Mouse (Mus musculus) CH12F3 (cell line): ENCODE measurements around the gene Elane.
"Not testable (repeated sequence)": the region's sequence is repeated elsewhere in the genome, so short reads cannot be mapped to it uniquely, and the experiment has no call there.

Source experiments
- in situ Hi-C: fragments of 300-500 bp; cut with MboI; formaldehyde crosslinking; loops from 2 replicates; pipeline ENCODE4 v1.14.3; 2020; ENCODE audit warnings: low sequenced_read_pairs

Gene Elane

DNA sequence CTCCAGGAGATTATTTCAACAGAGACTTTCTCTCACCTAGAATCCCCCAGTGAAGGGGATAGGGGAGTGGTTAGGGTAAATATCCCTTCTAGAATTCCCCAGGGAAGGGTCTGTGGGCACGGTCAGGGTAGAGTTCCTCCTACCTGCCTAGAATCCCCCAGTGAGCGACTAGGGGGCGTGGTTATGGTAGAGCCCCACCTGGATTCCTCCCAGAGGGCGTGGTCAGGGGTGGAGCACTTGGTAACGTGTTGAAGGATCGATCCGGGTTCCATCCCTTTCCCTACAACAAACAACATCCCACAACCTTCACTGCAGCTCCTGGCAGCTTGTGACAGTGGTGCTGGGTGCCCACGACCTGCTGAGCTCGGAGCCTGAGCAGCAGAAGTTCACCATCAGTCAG is 5.3 kb upstream of the Elane start:
- in situ Hi-C loops: no loop called here

DNA sequence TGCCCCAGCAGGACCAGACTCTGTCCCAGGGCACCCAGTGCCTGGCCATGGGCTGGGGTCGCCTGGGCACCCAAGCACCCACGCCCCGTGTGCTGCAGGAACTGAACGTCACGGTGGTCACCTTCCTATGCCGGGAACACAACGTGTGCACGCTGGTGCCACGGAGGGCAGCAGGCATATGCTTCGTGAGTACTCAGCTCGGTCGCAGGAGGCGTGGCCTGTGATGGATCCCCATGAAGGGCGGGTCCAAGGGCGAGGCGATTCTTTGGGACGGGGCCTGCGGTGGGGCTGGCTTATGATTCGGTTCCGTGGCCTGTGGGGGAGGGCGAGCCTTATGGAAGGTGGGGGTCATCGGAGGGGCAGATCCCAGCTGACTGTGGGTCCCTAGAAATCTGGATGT is 4.1 kb upstream of the Elane start:
- in situ Hi-C loops: no loop called here

DNA sequence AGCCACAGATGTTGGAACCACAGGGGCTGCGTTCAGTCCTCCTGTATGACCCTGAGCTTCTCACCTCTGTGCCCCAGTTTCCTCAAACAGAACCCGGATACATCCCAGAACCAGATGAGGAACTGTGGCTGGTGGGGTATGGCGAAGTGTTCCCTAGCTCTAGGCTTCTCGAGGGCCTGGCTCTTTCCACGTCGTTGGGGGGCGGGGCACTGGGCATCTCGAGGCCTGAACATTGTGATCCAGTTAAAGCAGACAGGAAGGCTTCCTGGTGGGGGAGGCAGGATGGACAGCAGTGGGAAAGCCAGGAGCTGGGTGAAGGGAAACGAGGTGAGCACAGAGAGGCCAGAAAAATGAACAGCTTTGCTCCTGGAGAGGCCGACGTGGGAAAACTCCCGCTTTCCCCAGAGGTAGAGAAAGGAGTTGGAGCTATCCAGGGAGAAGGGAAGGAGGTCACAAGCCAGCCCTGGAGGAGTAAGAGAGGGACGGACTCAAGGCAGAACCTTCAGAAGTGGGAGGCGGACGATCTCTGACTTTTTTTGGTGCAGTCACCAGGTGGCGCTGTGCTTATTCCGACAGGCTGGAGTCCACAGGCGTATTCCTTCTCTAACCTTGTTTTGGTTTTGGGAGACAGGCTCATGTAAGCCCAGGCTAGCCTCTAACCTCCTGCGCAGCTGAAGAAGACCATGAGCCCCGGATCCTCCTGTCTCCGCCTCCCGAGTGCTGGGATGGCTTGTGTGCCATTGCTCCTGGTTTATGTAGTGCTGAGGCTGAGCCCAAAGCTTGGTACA is 2.6 kb upstream of the Elane start:
- in situ Hi-C loops: no loop called here

DNA sequence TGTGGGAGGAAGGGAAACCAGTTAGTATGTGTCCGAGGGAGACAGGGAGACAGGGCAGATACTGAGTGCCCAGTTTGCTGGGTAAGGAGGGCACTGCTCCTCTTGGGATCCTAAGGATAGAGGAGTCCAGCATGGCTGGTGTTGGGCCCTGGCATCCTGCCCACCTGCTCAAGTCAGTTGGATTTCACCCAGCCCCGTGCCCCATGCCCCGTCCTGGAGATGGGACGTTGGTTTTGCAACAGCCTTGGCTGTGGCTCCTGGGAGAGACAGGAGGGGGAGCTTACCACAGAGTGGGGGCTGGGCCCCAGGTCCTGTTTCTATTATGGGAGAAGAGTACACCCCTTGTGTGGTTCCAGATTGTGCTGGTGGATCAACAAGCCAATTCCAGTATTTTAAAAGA is 1.6 kb upstream of the Elane start:
- in situ Hi-C loops: no loop called here

DNA sequence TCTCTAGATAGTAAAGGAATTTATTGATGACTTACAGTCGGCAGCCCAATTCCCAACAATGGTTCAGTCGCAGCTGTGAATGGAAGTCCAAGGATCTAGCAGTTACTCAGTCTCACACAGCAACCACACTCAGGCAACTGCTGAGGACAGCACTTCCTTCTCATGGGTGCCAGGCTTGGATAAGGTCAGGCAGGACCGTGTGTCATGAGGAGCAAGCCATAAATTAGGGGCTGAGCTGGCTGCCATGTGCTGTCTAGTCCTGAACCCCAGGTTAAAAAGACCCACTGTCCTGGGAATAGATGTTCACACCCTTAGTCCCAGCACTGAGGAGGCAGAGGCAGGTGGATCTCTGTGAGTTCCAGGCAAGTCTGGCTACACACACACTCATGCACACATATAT is 1.1 kb upstream of the Elane start:
- in situ Hi-C loops: not testable (repeated sequence)

DNA sequence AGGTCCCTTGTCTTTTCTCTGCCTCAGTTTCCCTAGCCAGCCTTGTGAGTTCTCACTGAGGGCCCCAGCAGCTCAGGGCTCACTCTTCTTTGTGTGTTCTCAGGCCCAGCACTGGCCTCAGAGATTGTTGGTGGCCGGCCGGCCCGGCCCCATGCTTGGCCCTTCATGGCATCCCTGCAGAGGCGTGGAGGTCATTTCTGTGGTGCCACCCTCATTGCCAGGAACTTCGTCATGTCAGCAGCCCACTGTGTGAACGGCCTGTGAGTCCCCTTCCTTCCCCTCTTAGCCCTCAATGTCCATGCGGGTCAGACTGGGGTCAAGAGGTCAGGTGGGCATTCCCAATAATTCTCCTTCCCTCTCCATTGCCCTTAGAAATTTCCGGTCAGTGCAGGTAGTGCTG is 564 bp downstream of the Elane start:
- in situ Hi-C loops: no loop called here

DNA sequence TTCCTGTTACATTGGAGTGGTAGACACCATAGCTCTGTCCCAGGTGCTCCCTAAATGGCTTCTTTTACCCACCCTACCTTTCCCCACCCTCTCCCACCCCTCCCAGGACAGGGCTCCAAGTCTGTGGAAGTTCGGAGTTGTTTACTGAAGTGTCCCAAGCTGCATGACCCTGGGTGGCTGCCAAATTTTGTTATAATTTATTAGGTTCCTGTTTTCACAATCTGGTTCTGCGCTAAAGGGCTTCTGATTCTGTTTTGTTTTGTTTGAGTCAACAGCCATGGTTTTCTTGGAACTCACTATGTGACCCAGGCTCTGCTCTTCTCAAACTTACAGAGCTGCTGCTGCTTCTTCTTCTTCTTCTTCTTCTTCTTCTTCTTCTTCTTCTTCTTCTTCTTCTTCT is 3.3 kb downstream of the Elane start:
- in situ Hi-C loops: no loop called here

DNA sequence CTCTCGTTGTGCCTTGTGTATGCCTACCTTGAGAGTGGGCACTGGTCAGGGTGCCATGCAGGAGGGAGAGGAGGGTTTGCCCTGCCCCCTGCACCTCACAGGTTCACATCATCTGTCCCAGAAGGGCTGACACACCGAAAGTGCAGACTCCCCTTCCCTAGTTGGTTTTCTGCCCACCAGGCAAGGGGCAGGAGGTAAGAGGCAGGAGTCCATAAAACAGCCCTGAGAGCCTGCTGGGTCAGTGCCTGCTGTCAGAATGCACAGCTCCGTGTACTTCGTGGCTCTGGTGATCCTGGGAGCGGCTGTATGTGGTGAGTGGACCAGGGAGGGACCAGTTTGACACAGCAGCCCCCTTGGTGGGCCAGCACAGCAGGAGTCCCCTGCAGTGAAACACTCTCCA is 4.6 kb downstream of the Elane start, which contains the start of gene Cfd:
Gene Cfd (plus strand): TSS at position 184 of the 400 bp plus-strand sequence.
- in situ Hi-C loops: no loop called here

DNA sequence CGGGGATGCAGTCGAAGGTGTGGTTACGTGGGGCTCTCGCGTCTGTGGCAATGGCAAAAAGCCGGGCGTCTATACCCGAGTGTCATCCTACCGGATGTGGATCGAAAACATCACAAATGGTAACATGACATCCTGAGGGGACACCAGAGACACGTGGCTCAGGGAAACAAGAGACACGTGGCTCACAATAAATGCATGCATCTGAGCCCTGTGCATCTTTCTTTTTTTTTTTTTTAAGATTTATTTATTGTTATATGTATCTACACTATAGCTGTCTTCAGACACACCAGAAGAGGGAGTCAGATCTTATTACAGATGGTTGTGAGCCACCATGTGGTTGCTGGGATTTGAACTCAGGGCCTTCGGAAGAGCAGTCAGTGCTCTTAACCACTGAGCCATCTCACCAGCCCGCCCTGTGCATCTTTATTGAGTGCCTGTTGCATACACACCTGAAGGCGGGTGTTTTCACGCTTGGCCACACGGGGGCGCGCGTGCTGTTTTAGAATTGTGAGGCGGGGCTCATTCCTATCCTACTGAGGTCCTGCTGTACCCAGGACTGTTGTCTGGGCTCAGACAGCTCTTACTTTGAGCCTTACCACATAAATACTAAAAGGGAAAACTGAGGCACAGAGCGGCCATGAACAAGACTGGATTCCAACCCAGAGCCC is 6.5 kb downstream of the Elane start:
- in situ Hi-C loops: not testable (repeated sequence)

DNA sequence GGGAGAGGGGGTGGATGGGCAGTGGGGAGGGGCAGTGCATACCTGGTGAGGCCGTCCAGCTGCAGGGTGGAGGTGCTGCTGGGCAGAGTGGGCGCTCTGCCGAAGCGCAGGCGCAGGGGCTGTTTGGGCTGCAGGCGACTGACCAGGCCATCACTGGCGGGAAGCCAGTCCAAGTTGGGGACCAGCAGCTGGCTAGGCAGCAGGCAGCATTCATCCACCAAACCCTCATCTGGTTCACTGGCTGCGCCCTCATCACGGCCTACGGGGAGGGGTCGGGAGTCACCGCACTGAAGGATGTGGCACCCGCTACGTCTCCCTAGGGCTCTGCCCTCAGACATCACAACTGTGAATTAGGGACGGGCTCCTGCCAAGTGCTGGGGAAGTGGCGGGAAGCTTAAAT is 10.3 kb downstream of the Elane start:
- in situ Hi-C loops: no loop called here

DNA sequence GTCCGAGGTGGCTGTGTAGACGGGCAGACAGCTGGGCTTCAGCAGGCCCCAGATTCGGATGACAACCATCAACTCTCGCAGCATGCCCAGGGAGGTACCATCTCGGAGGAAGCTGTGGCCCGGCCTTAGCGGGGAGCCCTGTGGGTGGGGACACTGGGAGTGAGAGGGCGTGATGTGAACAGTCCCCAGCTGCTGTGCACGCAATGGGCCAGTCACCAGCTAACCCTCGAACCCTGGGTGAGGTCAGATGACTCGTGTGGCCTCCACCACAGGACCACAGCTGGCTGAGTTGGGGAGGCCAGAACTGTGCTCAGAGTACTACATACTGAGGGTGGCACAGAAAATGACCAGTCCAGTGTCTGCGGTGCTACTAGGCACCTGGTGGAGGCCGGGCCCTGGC is 10.8 kb downstream of the Elane start:
- in situ Hi-C loops: no loop called here

DNA sequence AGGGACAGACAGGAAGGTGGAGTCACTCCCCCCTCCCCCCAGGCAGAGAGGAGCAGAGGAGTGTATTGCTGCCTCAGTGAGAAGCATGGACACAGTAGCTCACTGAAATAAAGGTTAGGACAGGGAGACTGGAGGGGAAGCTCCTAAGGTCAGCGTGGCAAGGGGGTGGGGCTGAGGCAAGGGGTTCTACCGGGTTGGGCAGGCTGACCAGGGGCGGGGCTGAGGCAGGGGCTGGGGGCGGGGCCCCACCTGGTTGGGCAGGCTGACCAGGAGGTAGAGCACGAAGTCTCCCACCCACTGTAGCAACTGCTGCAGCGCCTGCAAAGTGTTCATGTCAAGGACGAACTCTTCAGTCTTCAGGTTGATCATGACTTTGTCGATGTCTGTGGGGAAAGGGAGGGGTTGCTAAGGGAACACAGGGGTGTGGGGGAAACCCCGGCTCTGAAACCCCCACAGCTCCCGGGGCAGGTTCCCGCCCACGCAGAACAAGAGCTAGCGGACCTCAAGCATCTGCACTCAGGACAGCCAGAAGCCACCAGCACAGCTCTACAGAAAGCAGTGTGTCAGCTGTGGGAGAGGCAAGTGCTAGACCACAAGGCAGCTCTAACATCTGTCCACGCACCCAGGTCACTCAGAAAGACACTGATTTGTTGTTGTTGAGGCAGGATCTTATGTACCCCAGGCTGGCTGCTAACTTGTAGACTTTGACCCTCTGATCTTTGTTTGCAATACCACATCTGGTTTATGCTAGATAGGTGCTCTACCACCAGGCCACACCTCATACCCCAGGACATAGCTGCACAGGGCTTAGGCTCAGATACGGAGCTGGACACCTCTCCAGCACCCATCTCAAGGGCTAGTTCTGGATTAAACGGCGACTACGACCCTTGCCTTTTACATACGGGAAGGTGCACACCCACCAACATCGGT is 11.5 kb downstream of the Elane start:
- in situ Hi-C loops: no loop called here

DNA sequence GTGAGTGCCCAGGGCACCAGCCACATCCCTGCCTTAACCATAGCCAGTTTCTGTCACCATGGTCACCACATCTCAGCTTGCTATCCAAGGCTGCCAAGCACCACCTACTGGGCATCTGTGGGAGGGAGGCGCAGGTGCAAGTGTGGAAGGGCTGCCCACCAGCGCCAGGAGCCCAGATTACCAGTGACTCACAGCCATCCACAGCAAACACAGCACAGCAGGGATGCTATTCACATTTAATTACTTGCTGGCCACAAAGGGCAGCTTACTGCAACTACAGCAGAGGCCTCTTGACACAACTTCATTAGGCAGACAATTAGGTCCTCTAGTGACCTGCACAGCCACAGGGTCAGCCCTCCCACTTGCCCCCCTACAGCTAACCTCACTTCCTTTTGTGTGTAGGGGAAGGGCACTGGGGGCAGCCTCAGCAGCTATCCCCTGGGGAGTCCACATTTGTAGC is 14.9 kb downstream of the Elane start:
- in situ Hi-C loops: no loop called here

DNA sequence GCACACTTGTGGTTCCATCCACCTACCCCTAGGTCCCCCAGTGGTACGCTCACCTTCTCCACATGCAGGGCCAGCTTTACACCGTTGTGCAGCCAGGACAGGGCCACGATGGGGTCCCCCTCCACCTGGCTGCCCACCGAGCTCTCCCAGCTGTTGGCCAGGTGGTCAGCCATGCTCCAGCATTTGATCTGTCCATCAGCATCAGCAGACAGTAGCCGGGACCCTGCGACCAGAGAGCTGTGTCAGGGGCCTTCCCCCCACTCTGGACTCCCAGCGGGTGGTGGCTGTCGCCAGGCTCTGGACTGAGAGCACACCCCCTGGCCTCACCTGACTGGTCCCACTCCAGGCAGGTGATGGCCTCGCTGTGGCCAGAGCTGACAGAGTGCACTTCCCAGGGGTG is 20.7 kb downstream of the Elane start:
- in situ Hi-C loops: no loop called here

DNA sequence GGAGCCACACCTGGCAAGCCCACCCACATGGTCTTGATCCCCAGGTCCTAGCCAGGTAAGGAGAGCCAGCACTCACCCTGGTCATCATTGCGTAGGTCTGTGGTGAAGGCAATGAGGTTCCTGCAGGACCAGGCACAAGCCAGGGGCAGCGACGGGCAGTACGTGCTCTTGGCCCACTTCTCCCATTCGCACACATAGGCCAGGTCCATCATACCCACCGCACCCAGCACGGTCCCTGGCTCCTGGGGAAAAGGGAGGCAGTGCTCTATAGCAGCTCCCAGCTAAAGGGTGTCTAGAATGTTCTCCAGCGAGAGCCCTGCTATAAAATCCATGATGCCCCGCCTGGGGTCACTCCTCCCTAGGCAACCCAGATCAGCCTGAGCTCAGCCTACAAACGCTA is 21.4 kb downstream of the Elane start:
- in situ Hi-C loops: no loop called here

DNA sequence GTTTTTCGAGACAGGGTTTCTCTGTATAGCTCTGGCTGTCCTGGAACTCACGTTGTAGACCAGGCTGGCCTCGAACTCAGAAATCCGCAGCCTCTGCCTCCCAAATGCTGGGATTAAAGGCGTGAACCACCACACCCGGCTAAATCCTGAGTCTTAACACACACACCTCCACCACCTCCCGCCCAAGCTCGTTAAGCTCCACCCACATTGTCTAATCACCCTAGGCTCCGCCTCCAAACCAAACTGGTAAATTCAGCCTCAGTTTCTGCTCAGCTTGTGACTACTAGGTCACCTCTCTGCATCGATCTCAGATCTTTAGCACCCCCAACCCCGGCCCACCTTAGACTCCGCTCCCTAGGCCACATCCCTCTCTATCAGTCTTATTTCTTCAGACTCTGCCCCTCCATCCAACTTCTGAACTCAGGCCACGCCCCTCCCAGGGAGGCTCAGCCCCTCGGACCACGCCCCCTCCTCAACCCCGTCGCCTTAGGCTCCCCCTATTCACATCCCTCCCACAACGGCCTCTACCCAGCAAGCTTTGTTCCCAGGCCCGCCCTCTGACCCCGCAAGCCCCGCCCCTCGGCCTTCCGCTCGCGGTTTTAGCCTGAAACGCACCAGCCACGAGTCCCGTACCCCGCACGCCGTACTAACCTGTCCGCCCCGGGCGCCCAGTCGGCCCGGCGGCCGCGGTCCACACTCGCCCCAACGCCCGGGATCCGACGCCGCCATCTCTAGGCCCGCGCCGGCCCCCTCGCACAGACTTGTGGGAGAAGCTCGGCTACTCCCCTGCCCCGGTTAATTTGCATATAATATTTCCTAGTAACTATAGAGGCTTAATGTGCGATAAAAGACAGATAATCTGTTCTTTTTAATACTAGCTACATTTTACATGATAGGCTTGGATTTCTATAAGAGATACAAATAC is 22.4 kb downstream of the Elane start, which contains the start of gene Med16:
Gene Med16 (minus strand): TSS at position 757 of the 925 bp plus-strand sequence.
- in situ Hi-C loops: no loop called here

DNA sequence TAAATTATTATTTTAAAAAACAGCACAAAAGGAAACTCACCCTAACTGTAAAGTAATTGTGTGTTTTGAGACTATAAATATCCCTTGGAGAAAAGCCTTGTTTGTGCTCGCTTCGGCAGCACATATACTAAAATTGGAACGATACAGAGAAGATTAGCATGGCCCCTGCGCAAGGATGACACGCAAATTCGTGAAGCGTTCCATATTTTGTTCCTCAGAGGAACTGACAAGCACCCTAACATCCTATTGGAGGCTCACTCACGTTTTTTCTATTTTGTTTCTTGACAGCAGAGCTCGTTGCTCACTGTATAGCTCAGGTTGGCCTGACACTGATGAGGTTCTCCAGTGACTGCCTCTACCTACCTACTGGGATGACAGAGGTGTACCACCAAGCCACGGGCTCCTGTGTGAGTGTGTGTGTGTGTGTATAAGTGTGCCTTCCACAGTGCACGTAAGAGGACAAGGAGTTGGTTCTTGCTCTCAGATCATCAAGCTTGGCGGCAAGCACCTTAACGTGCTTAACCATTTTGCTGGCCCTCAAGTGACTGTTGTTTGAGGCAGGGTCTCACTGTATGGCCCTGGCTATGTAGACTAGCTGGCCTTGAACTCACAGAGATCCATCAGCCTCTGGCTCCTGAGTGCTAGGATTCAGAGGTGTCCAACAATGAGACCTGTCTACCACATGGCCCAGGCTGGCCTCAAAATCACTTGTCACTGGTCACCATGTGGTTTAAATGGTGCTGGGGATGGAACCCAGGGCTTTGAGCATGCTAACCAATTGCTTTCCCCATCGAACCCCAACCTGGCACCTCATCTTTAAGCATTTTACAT is 23.3 kb downstream of the Elane start:
- in situ Hi-C loops: no loop called here

DNA sequence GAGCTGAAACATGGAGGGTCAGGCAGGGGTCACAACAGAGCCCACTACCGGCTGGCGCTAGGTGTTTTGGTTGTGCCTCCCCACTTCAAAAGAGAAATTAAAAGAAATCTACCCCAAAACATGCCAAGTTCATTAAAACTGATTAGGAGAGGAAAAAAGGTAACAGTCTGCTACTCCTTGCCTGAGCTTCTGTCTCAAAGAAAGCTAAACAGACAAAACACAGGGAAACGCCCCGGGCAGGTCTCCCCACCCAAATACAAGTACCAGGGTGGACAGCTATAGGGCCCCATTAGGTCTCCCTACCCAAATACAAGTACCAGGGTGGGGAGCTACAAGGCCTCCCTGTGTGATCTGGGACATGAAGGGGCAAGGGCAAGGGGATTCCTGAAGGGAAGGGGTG is 24.5 kb downstream of the Elane start, which contains the start of gene Gm26602:
Gene Gm26602 (plus strand): TSS at position 301 of the 400 bp plus-strand sequence.
- in situ Hi-C loops: no loop called here

DNA sequence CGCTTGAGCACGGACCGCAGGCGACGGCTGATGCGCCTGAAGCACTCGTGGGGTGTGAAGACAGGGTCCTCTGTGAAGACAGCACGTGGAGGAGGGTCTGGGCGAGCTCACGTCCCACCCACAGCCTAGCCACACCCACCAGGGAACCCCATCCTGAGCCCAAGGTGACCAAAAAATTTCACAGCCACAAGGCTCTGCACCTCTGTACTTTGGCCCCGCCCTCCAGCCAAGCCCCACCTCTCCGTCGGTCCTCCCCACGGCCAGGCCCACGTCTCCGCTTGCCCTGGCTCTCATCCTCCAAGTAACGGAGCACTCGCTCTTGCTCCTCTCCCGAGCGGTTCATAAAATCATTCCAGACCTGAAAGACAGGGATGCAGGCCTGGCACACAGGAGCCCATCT is 26.4 kb downstream of the Elane start:
- in situ Hi-C loops: no loop called here
